Mouse (Mus musculus) bone marrow macrophage, adult 2 months (primary cell): ENCODE results near the gene Gtdc1.

ENCODE experiments used
- CTCF ChIP-seq: IDR thresholded peaks from 2 replicates; pipeline ENCODE4 v1.5.1; 2012; ENCODE audit warnings: low read depth, mild to moderate bottlenecking, low read length, moderate library complexity
- POLR2A ChIP-seq: IDR thresholded peaks from 2 replicates; pipeline ENCODE4 v1.6.1; 2012; ENCODE audit warnings: mild to moderate bottlenecking, low read depth, low read length, borderline replicate concordance

DNA sequence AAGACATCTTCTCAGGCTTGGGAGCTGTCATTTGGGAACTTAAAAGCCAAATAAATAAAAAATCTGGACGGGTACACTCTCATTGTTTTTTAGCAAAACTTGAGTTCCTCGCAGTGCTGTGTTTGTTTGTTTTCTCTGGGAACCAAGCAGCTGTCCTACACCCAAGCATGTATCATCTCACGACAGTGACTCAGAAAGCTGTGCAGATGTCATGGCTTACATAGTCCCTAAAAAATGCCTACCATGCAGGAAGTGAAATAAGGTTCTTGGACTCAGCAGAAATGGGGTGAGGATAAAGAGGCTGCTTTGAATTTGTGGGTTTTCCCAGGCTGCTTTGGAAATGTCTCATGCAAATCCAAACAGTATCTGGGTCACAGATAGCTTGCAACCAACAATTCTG lies 28.8 kb upstream of the Gtdc1 start:
- TF ChIP-seq CTCF (no peak), POLR2A (no peak)
